Mouse (Mus musculus) thymus, adult 2 months (tissue): ENCODE measurements around the gene Pnpla8.

Experiments used
- CTCF ChIP-seq: fragments of 200-500 bp; IDR thresholded peaks from 2 replicates; pipeline ENCODE4 v1.5.1; 2012; ENCODE audit warnings: mild to moderate bottlenecking, control low read depth, low read length, moderate library complexity, borderline replicate concordance; ENCODE audit not compliant: control insufficient read depth, poor library complexity, insufficient read depth; ENCODE audit errors: extremely low read depth
- POLR2A ChIP-seq: fragments of 200-500 bp; IDR thresholded peaks from 2 replicates; pipeline ENCODE4 v1.6.1; 2012; ENCODE audit warnings: mild to moderate bottlenecking, low read length, control low read depth, moderate library complexity; ENCODE audit not compliant: control insufficient read depth, poor library complexity, insufficient read depth; ENCODE audit errors: extremely low read depth

- TF ChIP-seq CTCF (no peak), POLR2A (no peak)
These were observed 44.5 kb downstream of the Pnpla8 start for GRCm38 (mm10) chr12:44265651-44266050.
